Mouse (Mus musculus) embryonic facial prominence, embryonic 12.5 days (tissue): ENCODE results near the gene Chp1. TPM values are rescaled to one million over a fixed set of nuclear protein-coding genes. Genes with fewer than 3 reads are reported as not detected.
"Not testable (repeated sequence)": the region's sequence is repeated elsewhere in the genome, so short reads cannot be mapped to it uniquely, and the experiment has no call there.

Experiments
- ATAC-seq: fragments of 200-750 bp; cut with Nextera tagmentation; 2 replicates; pipeline ENCODE4 v1.8.0; 2017; ENCODE audit not compliant: insufficient number of reproducible peaks, insufficient read depth, low FRiP score, low TSS enrichment
- H3K27ac ChIP-seq: fragments of 300-500 bp; sonication (generic); 2 replicates; pipeline ENCODE4 v1.5.1; 2016; ENCODE audit warnings: mild to moderate bottlenecking
- H3K27me3 ChIP-seq: fragments of 300-500 bp; sonication (generic); 2 replicates; pipeline ENCODE4 v1.6.1; 2016; ENCODE audit warnings: mild to moderate bottlenecking, moderate library complexity
- H3K36me3 ChIP-seq: fragments of 300-500 bp; sonication (generic); 2 replicates; pipeline ENCODE4 v1.6.1; 2016; ENCODE audit warnings: mild to moderate bottlenecking
- H3K4me1 ChIP-seq: fragments of 300-500 bp; sonication (generic); 2 replicates; pipeline ENCODE4 v1.6.1; 2016
- H3K4me2 ChIP-seq: fragments of 300-500 bp; sonication (generic); replicated peaks from 2 replicates; pipeline ENCODE4 v1.6.1; 2016; ENCODE audit warnings: mild to moderate bottlenecking, moderate library complexity
- H3K4me3 ChIP-seq: fragments of 300-500 bp; sonication (generic); 2 replicates; pipeline ENCODE4 v1.5.1; 2016; ENCODE audit warnings: mild to moderate bottlenecking
- H3K9ac ChIP-seq: fragments of 300-500 bp; sonication (generic); 2 replicates; pipeline ENCODE4 v1.6.1; 2016; ENCODE audit warnings: mild to moderate bottlenecking, moderate library complexity
- H3K9me3 ChIP-seq: fragments of 300-500 bp; sonication (generic); 2 replicates; pipeline ENCODE4 v1.6.1; 2016; ENCODE audit warnings: mild to moderate bottlenecking, moderate library complexity
- WGBS: fragments of 180-500 bp; shearing (Covaris S2); methylation state at CpG from one replicate; pipeline ENCODE4 v1.1.7; 2016; 5-methylcytosine and 5-hydroxymethylcytosine counted together
- polyA plus RNA-seq: library from polyadenylated mRNA; unstranded; fragments of >200 nt; fragmentation: Nextera tagmentation; extraction: Ambion mirVana; gene quantifications from 2 replicates; pipeline ENCODE4 v1.2.1, GENCODE M21; 2016

Chp1 gene
- polyA plus RNA-seq, 1 experiment from 2014 or later, result 64.4 TPM

GRCm38 (mm10) chr2:119572471-119572870 is 25.0 kb downstream of the Chp1 start:
- WGBS, result 98% methylated on average over 1 of the region's 1 CpGs
- no peak overlapping the region for H3K4me3 ChIP-seq
- no peak overlapping the region for H3K4me2 ChIP-seq
- H3K4me1 ChIP-seq, result no peaks in the 10 kb centered on the region
- peaks cover 9% of the 10 kb centered on the region; the same call in 1 of the 2 replicates for H3K36me3 ChIP-seq
- H3K27me3 ChIP-seq, result no peaks in the 10 kb centered on the region
- H3K9me3 ChIP-seq, result no peaks in the 10 kb centered on the region
- no peak for ATAC-seq
- no peak overlapping the region for H3K27ac ChIP-seq
- no peak overlapping the region for H3K9ac ChIP-seq

GRCm38 (mm10) chr2:119581571-119581970 is 34.1 kb downstream of the Chp1 start:
- no peaks in the 10 kb centered on the region for H3K36me3 ChIP-seq
- no peak for ATAC-seq
- H3K9me3 ChIP-seq, result no peaks in the 10 kb centered on the region
- H3K27ac ChIP-seq, result no peak overlapping the region
- 96% methylated on average over 3 of the region's 3 CpGs for WGBS
- no peak overlapping the region for H3K4me3 ChIP-seq
- no peak overlapping the region for H3K9ac ChIP-seq
- no peaks in the 10 kb centered on the region for H3K27me3 ChIP-seq
- no peaks in the 10 kb centered on the region for H3K4me1 ChIP-seq
- no peak overlapping the region for H3K4me2 ChIP-seq

- Histone ChIP-seq H3K4me3 (no peak overlapping the region), H3K9me3 (no peaks in the 10 kb centered on the region), H3K4me1 (no peaks in the 10 kb centered on the region), H3K9ac (no peak overlapping the region), H3K27me3 (no peaks in the 10 kb centered on the region), H3K36me3 (no peaks in the 10 kb centered on the region), H3K4me2 (no peak overlapping the region), H3K27ac (no peak overlapping the region)
- no peak for ATAC-seq
- 51% methylated on average over 2 of the region's 2 CpGs for WGBS
Measured at GRCm38 (mm10) chr2:119583439-119583838, 35.9 kb downstream of the Chp1 start.

- Histone ChIP-seq H3K27me3 (no peaks in the 10 kb centered on the region), H3K4me2 (no peak overlapping the region), H3K4me1 (no peaks in the 10 kb centered on the region), H3K9ac (no peak overlapping the region), H3K4me3 (no peak overlapping the region), H3K27ac (no peak overlapping the region), H3K9me3 (no peaks in the 10 kb centered on the region), H3K36me3 (no peaks in the 10 kb centered on the region)
- no peak for ATAC-seq
- 87% methylated on average over 8 of the region's 8 CpGs for WGBS
Measured at GRCm38 (mm10) chr2:119584282-119584681, 36.8 kb downstream of the Chp1 start.

- H3K9me3 ChIP-seq, result no peaks in the 10 kb centered on the region
- WGBS, result 12% methylated on average over 4 of the region's 4 CpGs
- H3K4me1 ChIP-seq, result no peaks in the 10 kb centered on the region
- H3K27me3 ChIP-seq, result no peaks in the 10 kb centered on the region
- H3K27ac ChIP-seq, result no peak overlapping the region
- ATAC-seq, result no peak
- no peak overlapping the region for H3K4me3 ChIP-seq
- no peak overlapping the region for H3K4me2 ChIP-seq
- 0 out of 2 replicates have a peak, but pooled peaks cover 6% of the 10 kb centered on the region for H3K36me3 ChIP-seq
- H3K9ac ChIP-seq, result no peak overlapping the region
Measured at GRCm38 (mm10) chr2:119587383-119587782, 39.9 kb downstream of the Chp1 start.

- no peak for ATAC-seq
- Histone ChIP-seq H3K27ac (no peak overlapping the region), H3K4me1 (peaks cover 6% of the 10 kb centered on the region), H3K9ac (no peak overlapping the region), H3K4me2 (no peak overlapping the region), H3K4me3 (no peak overlapping the region), H3K36me3 (peaks cover 7% of the 10 kb centered on the region; the same call in 1 of the 2 replicates), H3K27me3 (no peaks in the 10 kb centered on the region), H3K9me3 (no peaks in the 10 kb centered on the region)
- 90% methylated on average over 3 of the region's 3 CpGs for WGBS
Measured at GRCm38 (mm10) chr2:119591247-119591646, 43.8 kb downstream of the Chp1 start.

GRCm38 (mm10) chr2:119593765-119594112 is 46.2 kb downstream of the Chp1 start:
- peaks cover 6% of the 10 kb centered on the region for H3K4me1 ChIP-seq
- no peaks in the 10 kb centered on the region for H3K9me3 ChIP-seq
- H3K27ac ChIP-seq, result peak overlapping the region; percentile 52
- ATAC-seq, result peak; percentile 32; the same call in 1 of the 2 replicates
- peaks cover 26% of the 10 kb centered on the region for H3K36me3 ChIP-seq
- H3K27me3 ChIP-seq, result no peaks in the 10 kb centered on the region
- 0 out of 2 replicates have a peak overlapping the region, but pooled peaks have one; percentile 3 for H3K9ac ChIP-seq
- H3K4me2 ChIP-seq, result peak overlapping the region; percentile 53
- peak overlapping the region; percentile 94 for H3K4me3 ChIP-seq
- WGBS, result 10% methylated on average over 7 of the region's 7 CpGs

- Histone ChIP-seq H3K4me1 (peaks cover 6% of the 10 kb centered on the region), H3K9ac (peak overlapping the region; percentile 84), H3K36me3 (peaks cover 31% of the 10 kb centered on the region), H3K27me3 (no peaks in the 10 kb centered on the region), H3K9me3 (no peaks in the 10 kb centered on the region), H3K4me3 (peak overlapping the region; percentile 94), H3K27ac (peak overlapping the region; percentile 88), H3K4me2 (peak overlapping the region; percentile 53)
- peak; percentile 91 for ATAC-seq
- WGBS, result under 1% methylated on average over 61 of the region's 61 CpGs
Measured at GRCm38 (mm10) chr2:119594113-119594981, 46.9 kb downstream of the Chp1 start.

GRCm38 (mm10) chr2:119595308-119595707 is 47.8 kb downstream of the Chp1 start:
- Histone ChIP-seq H3K9me3 (no peaks in the 10 kb centered on the region), H3K4me3 (peak overlapping the region; percentile 94), H3K27me3 (no peaks in the 10 kb centered on the region), H3K27ac (no peak overlapping the region), H3K4me1 (peaks cover 6% of the 10 kb centered on the region), H3K9ac (peak overlapping the region; percentile 84), H3K36me3 (peaks cover 38% of the 10 kb centered on the region), H3K4me2 (peak overlapping the region; percentile 53)
- ATAC-seq, result no peak
- 45% methylated on average over 4 of the region's 4 CpGs for WGBS

- Histone ChIP-seq H3K4me3 (no peak overlapping the region), H3K27me3 (no peaks in the 10 kb centered on the region), H3K9ac (no peak overlapping the region), H3K27ac (no peak overlapping the region), H3K4me2 (no peak overlapping the region), H3K4me1 (peaks cover 6% of the 10 kb centered on the region), H3K36me3 (peaks cover 34% of the 10 kb centered on the region), H3K9me3 (no peaks in the 10 kb centered on the region)
- WGBS, result 89% methylated on average over 8 of the region's 8 CpGs
- ATAC-seq, result no peak
Measured at GRCm38 (mm10) chr2:119596781-119597330, 49.4 kb downstream of the Chp1 start.

GRCm38 (mm10) chr2:119601027-119601426 is 53.5 kb downstream of the Chp1 start:
- Histone ChIP-seq H3K27me3 (no peaks in the 10 kb centered on the region), H3K4me1 (no peaks in the 10 kb centered on the region), H3K9ac (no peak overlapping the region), H3K9me3 (no peaks in the 10 kb centered on the region), H3K4me2 (no peak overlapping the region), H3K36me3 (peaks cover 47% of the 10 kb centered on the region), H3K27ac (no peak overlapping the region), H3K4me3 (no peak overlapping the region)
- no peak for ATAC-seq
- 83% methylated on average over 4 of the region's 4 CpGs for WGBS

- not testable (repeated sequence) for H3K9ac ChIP-seq, ATAC-seq
Measured at GRCm38 (mm10) chr2:119601575-119601974, 54.1 kb downstream of the Chp1 start.

More at GRCm38 (mm10) chr2:119601575-119601974, 54.1 kb downstream of the Chp1 start:
- H3K4me2 ChIP-seq, H3K27me3 ChIP-seq, H3K4me1 ChIP-seq, H3K27ac ChIP-seq, H3K4me3 ChIP-seq, H3K9me3 ChIP-seq: not testable (repeated sequence)
- peaks cover 48% of the 10 kb centered on the region for H3K36me3 ChIP-seq
- WGBS, result 76% methylated on average over 3 of the region's 3 CpGs
